Mouse (Mus musculus) left cerebral cortex, adult 11 months (tissue): ENCODE measurements around the gene Ptpn6.

Experiments
- DNase-seq: peaks from one replicate; pipeline ENCODE4 v3.0.0; 2022; ENCODE audit warnings: low spot score

Ptpn6 gene

GRCm38 (mm10) chr6:124755831-124756595 is 17.5 kb upstream of the Ptpn6 start, which contains the start of the genes Gm45234 and Atn1:
Gene Gm45234 (minus strand): TSS chr6:124756021.
Gene Atn1 (minus strand): TSS chr6:124756524.
- no peak for DNase-seq

- no peak for DNase-seq
Observed at GRCm38 (mm10) chr6:124755306-124755705, 16.8 kb upstream of the Ptpn6 start.

- no peak for DNase-seq
Observed at GRCm38 (mm10) chr6:124753861-124754260, 15.3 kb upstream of the Ptpn6 start.

GRCm38 (mm10) chr6:124750405-124750804 is 11.9 kb upstream of the Ptpn6 start:
- DNase-seq, result no peak

GRCm38 (mm10) chr6:124746654-124747632 is 8.4 kb upstream of the Ptpn6 start:
- no peak for DNase-seq

- no peak for DNase-seq
Observed at GRCm38 (mm10) chr6:124746296-124746605, 7.7 kb upstream of the Ptpn6 start.

- peak; percentile 91 for DNase-seq
Observed at GRCm38 (mm10) chr6:124745490-124746295, 7.2 kb upstream of the Ptpn6 start.

- no peak for DNase-seq
Observed at GRCm38 (mm10) chr6:124744755-124745321, 6.3 kb upstream of the Ptpn6 start.

- no peak for DNase-seq
Observed at GRCm38 (mm10) chr6:124743647-124744046, 5.1 kb upstream of the Ptpn6 start.

GRCm38 (mm10) chr6:124742839-124743514 is 4.5 kb upstream of the Ptpn6 start:
- DNase-seq, result no peak

- no peak for DNase-seq
Observed at GRCm38 (mm10) chr6:124741842-124742241, 3.3 kb upstream of the Ptpn6 start.

GRCm38 (mm10) chr6:124740888-124741761 is 2.6 kb upstream of the Ptpn6 start, which contains the start of gene Grcc10:
Gene Grcc10 (minus strand): TSS chr6:124741374.
- DNase-seq, result peak; percentile 82

- DNase-seq, result no peak
Observed at GRCm38 (mm10) chr6:124740211-124740887, 1.8 kb upstream of the Ptpn6 start.

GRCm38 (mm10) chr6:124739231-124739796 is 800 bp upstream of the Ptpn6 start:
- no peak for DNase-seq

GRCm38 (mm10) chr6:124737040-124737439 is 1.5 kb downstream of the Ptpn6 start:
- DNase-seq, result no peak

- no peak for DNase-seq
Observed at GRCm38 (mm10) chr6:124734417-124734816, 4.1 kb downstream of the Ptpn6 start.

GRCm38 (mm10) chr6:124732476-124733370 is 5.8 kb downstream of the Ptpn6 start:
- DNase-seq, result no peak

GRCm38 (mm10) chr6:124731038-124731437 is 7.5 kb downstream of the Ptpn6 start:
- no peak for DNase-seq
